Comparison of ENCODE assay signal across 9 mouse cellular contexts in genomic region chr16:63863913-63864330, GRCm38 (mm10). TPM values are rescaled to one million over a fixed set of nuclear protein-coding genes. Genes with fewer than 3 reads are reported as not detected.
DNase-seq lines count a peak whose midpoint lies in the region; ATAC-seq lines count a peak whose summit lies in the region.
"Had no signal": no experiment of that assay in that cellular context is flagged by ENCODE, and none has a peak within 500 bp of the region (broad histone marks: within the 10 kb centered on the region; RNA-seq: fewer than 3 reads in every experiment).

Epha3 (minus strand) TSS chr16:63864175.

- intact Hi-C loops in left cerebral cortex, postnatal 25 days (cut with DNase I) = no loop called here

- H3K27ac ChIP-seq in embryonic facial prominence, embryonic 10.5 days (replicated peaks) = peak within 1 kb of the TSS; percentile 66
- no peak within 1 kb of the TSS for H3K27ac ChIP-seq in intestine, embryonic 16.5 days (ENCODE audit: low read length)
- H3K27ac ChIP-seq: macrophage had no signal

- peak within 1 kb of the TSS; percentile 75 for H3K4me3 ChIP-seq in embryonic facial prominence, embryonic 10.5 days
- peak within 1 kb of the TSS; percentile 63 for H3K4me3 ChIP-seq in intestine, embryonic 16.5 days (ENCODE audit: low read length)

- DNase-seq in adrenal gland, postnatal 4 days (ENCODE audit: low spot score in 2 of 2) = peak; percentile 12 to 14
- peak; percentile 88 for DNase-seq in embryonic facial prominence, embryonic 10.5 days (ENCODE audit: low spot score)
- DNase-seq in heart, adult 11 months = peak; percentile 94
- peak; percentile 88 to 93 for DNase-seq in left cerebral cortex, postnatal 25 days (ENCODE audit: low spot score in 2 of 2)
- DNase-seq in right cerebral cortex, postnatal 10 days (ENCODE audit: low spot score in 2 of 2) = peak; percentile 91 to 93
- no peak for DNase-seq in spleen, postnatal 14 days (ENCODE audit: low spot score in 2 of 2)

- no peaks in the 10 kb centered on the region for H3K36me3 ChIP-seq in embryonic facial prominence, embryonic 10.5 days (replicated peaks)
- no peaks in the 10 kb centered on the region for H3K36me3 ChIP-seq in intestine, embryonic 16.5 days (ENCODE audit: control insufficient read depth, insufficient read depth, low read length)

- H3K4me1 ChIP-seq in embryonic facial prominence, embryonic 10.5 days = peaks cover 3% of the 10 kb centered on the region; the same call in 1 of the 2 replicates
- no peaks in the 10 kb centered on the region for H3K4me1 ChIP-seq in intestine, embryonic 16.5 days (ENCODE audit: control insufficient read depth, insufficient read depth, low read length)

- WGBS in embryonic facial prominence, embryonic 10.5 days = under 1% methylated on average over 28 of the region's 28 CpGs
- WGBS in intestine, embryonic 16.5 days = under 1% methylated on average over 28 of the region's 28 CpGs

- H3K9me3 ChIP-seq in embryonic facial prominence, embryonic 10.5 days = no peaks in the 10 kb centered on the region
- no peaks in the 10 kb centered on the region for H3K9me3 ChIP-seq in intestine, embryonic 16.5 days (ENCODE audit: control insufficient read depth, low read length)

- peak within 1 kb of the TSS; percentile 64 for H3K9ac ChIP-seq in intestine, embryonic 16.5 days (ENCODE audit: low read depth, low read length)

- ATAC-seq in intestine, embryonic 16.5 days = peak; percentile 92
- ATAC-seq in megakaryocyte progenitor cell, adult 5-6 weeks (replicated peaks; ENCODE audit: poor library complexity) = peak; percentile 97

- peaks cover 37% of the 10 kb centered on the region for H3K27me3 ChIP-seq in embryonic facial prominence, embryonic 10.5 days (replicated peaks; ENCODE audit: low read depth, poor library complexity, severe bottlenecking)
- no peaks in the 10 kb centered on the region for H3K27me3 ChIP-seq in intestine, embryonic 16.5 days (replicated peaks; ENCODE audit: control insufficient read depth, insufficient read depth, low read length)

- H3K4me2 ChIP-seq in intestine, embryonic 16.5 days (ENCODE audit: low read depth, low read length) = peak within 1 kb of the TSS; percentile 97

RNA-seq across cellular contexts. Expression of gene Epha3, which starts in this region (rescaled TPM):
- total RNA-seq in adrenal gland, postnatal 4 days (2021) = 1 to 10 TPM; 8.8 to 8.9 TPM
- 20.8 and 27.7 TPM in 2 replicates for polyA plus RNA-seq in embryonic facial prominence, embryonic 10.5 days (2016; fragmentation: Nextera tagmentation; extraction: Ambion mirVana)
- 5.5 and 6.5 TPM in 2 replicates for polyA plus RNA-seq in intestine, embryonic 16.5 days (2015; fragmentation: Nextera tagmentation; extraction: Ambion mirVana)
- 10 to 100 TPM; 15.3 to 18.2 TPM for total RNA-seq in left cerebral cortex, postnatal 25 days (2021)
- not detected in 2 replicates for total RNA-seq in megakaryocyte progenitor cell, adult 5-6 weeks (2015)
- not detected in 2 replicates for total RNA-seq in megakaryocyte progenitor cell, adult 5-6 weeks (2017)
- polyA plus RNA-seq: macrophage had no signal

Comparison
In these comparisons a context has a peak if more than half of its experiments do, and no peak if none do; other contexts are left out.
1. RNA of gene Epha3 (total RNA-seq): 15.3 to 18.2 TPM in left cerebral cortex, postnatal 25 days and 8.8 to 8.9 TPM in adrenal gland, postnatal 4 days; not detected in megakaryocyte progenitor cell, adult 5-6 weeks; every median in the first group is over 4 times any median in the second.
2. Peak in ATAC-seq in megakaryocyte progenitor cell, adult 5-6 weeks; RNA of the gene not detected or under 1 TPM.
3. DNase-seq: peak in adrenal gland, postnatal 4 days (2 of 2), embryonic facial prominence, embryonic 10.5 days (single experiment), heart, adult 11 months (single experiment), left cerebral cortex, postnatal 25 days (2 of 2) and right cerebral cortex, postnatal 10 days (2 of 2); none in spleen, postnatal 14 days (0 of 2).